Mouse (Mus musculus) ES-Bruce4 (cell line): ENCODE results near the gene Agtrap. TPM values are rescaled to one million over a fixed set of nuclear protein-coding genes. Genes with fewer than 3 reads are reported as not detected.
A peak's percentile ranks its signal among the peaks of the same experiment; 100 is the strongest.

Source experiments
- H3K27ac ChIP-seq: 2 replicates; pipeline ENCODE4 v1.5.1; 2012; ENCODE audit warnings: low read length, inconsistent platforms; ENCODE audit not compliant: insufficient read depth
- H3K27me3 ChIP-seq: 2 replicates; pipeline ENCODE4 v1.6.1; 2012; ENCODE audit warnings: mild to moderate bottlenecking, low read length, inconsistent platforms; ENCODE audit not compliant: control insufficient read depth, poor library complexity, insufficient read depth, severe bottlenecking
- H3K36me3 ChIP-seq: 2 replicates; pipeline ENCODE4 v1.6.1; 2012; ENCODE audit warnings: inconsistent platforms, mild to moderate bottlenecking, low read length, moderate library complexity; ENCODE audit not compliant: control insufficient read depth, poor library complexity, insufficient read depth, severe bottlenecking
- H3K4me1 ChIP-seq: one replicate; pipeline ENCODE4 v1.8.1; 2011; ENCODE audit warnings: low read length; ENCODE audit not compliant: control insufficient read depth, insufficient read depth
- H3K4me3 ChIP-seq: 2 replicates; pipeline ENCODE4 v1.5.1; 2011; ENCODE audit warnings: low read depth, mild to moderate bottlenecking, low read length
- H3K9ac ChIP-seq: 2 replicates; pipeline ENCODE4 v1.6.1; 2012; ENCODE audit warnings: low read depth, mild to moderate bottlenecking, inconsistent platforms; ENCODE audit not compliant: poor library complexity, severe bottlenecking
- H3K9me3 ChIP-seq: replicated peaks from 2 replicates; pipeline ENCODE4 v1.6.1; 2012; ENCODE audit warnings: mild to moderate bottlenecking, low read length, inconsistent platforms; ENCODE audit not compliant: control insufficient read depth, poor library complexity, insufficient read depth, severe bottlenecking
- CTCF ChIP-seq: IDR thresholded peaks from one replicate; pipeline ENCODE4 v1.8.1; 2011; ENCODE audit warnings: low read depth, low read length
- EP300 ChIP-seq: IDR thresholded peaks from 2 replicates; pipeline ENCODE4 v1.6.1; 2011; ENCODE audit warnings: low read depth, low read length; ENCODE audit not compliant: insufficient read depth
- POLR2A ChIP-seq: IDR thresholded peaks from one replicate; pipeline ENCODE4 v1.8.1; 2011; ENCODE audit warnings: low read length; ENCODE audit not compliant: insufficient read depth
- polyA plus RNA-seq: library from polyadenylated mRNA; stranded (reverse); fragments of >200 nt; gene quantifications from 2 replicates; pipeline ENCODE4 v1.2.4, GENCODE M21; 2011; ENCODE audit warnings: low read depth; ENCODE audit not compliant: missing spikeins, insufficient read depth, insufficient read length

The Agtrap gene
- polyA plus RNA-seq = 48.2 and 60.6 TPM in 2 replicates

- TF ChIP-seq EP300 (peak; percentile 80; the same call in 1 of the 2 replicates), CTCF (no peak), POLR2A (no peak)
- no peaks in the 10 kb centered on the region for H3K27me3 ChIP-seq
- peaks cover 3% of the 10 kb centered on the region; the same call in 1 of the 2 replicates for H3K36me3 ChIP-seq
- H3K4me1 ChIP-seq = peaks cover 2% of the 10 kb centered on the region
- H3K9me3 ChIP-seq = no peaks in the 10 kb centered on the region
- H3K9ac ChIP-seq = peak within 1 kb of the TSS; percentile 87
- peak within 1 kb of the TSS; percentile 98 for H3K4me3 ChIP-seq
- peak within 1 kb of the TSS; percentile 96 for H3K27ac ChIP-seq
These were observed at the start of gene Agtrap for GRCm38 (mm10) chr4:148087907-148088527. TSS of gene Agtrap (minus strand) at chr4:148088031.

- H3K27me3 ChIP-seq = no peaks in the 10 kb centered on the region
- no peak overlapping the region for H3K4me3 ChIP-seq
- H3K27ac ChIP-seq = no peak overlapping the region
- H3K9me3 ChIP-seq = no peaks in the 10 kb centered on the region
- no peak overlapping the region for H3K9ac ChIP-seq
- TF ChIP-seq EP300 = no peak
- TF ChIP-seq CTCF = no peak
- TF ChIP-seq POLR2A = no peak
- H3K36me3 ChIP-seq = no peaks in the 10 kb centered on the region
- no peaks in the 10 kb centered on the region for H3K4me1 ChIP-seq
These were observed 49.7 kb upstream of the Agtrap start for GRCm38 (mm10) chr4:148137503-148137902.

- Histone ChIP-seq H3K4me3 (no peak overlapping the region), H3K9ac (no peak overlapping the region), H3K27ac (no peak overlapping the region), H3K4me1 (no peaks in the 10 kb centered on the region), H3K27me3 (no peaks in the 10 kb centered on the region), H3K36me3 (no peaks in the 10 kb centered on the region), H3K9me3 (no peaks in the 10 kb centered on the region)
- TF ChIP-seq CTCF = no peak
- no peak for TF ChIP-seq EP300
- no peak for TF ChIP-seq POLR2A
These were observed 47.2 kb upstream of the Agtrap start for GRCm38 (mm10) chr4:148134988-148135387.

GRCm38 (mm10) chr4:148131497-148132081 is 43.8 kb upstream of the Agtrap start:
- TF ChIP-seq POLR2A = no peak
- no peak for TF ChIP-seq CTCF
- no peak for TF ChIP-seq EP300
- H3K27me3 ChIP-seq = no peaks in the 10 kb centered on the region
- H3K27ac ChIP-seq = no peak overlapping the region
- H3K4me3 ChIP-seq = peak overlapping the region; percentile 32
- H3K9me3 ChIP-seq = no peaks in the 10 kb centered on the region
- no peaks in the 10 kb centered on the region for H3K4me1 ChIP-seq
- peak overlapping the region; percentile 52 for H3K9ac ChIP-seq
- H3K36me3 ChIP-seq = no peaks in the 10 kb centered on the region

- TF ChIP-seq POLR2A (no peak), EP300 (no peak), CTCF (no peak)
- Histone ChIP-seq H3K9me3 (no peaks in the 10 kb centered on the region), H3K27ac (no peak within 1 kb of the TSS), H3K4me1 (no peaks in the 10 kb centered on the region), H3K4me3 (peak within 1 kb of the TSS; percentile 32), H3K27me3 (no peaks in the 10 kb centered on the region), H3K36me3 (no peaks in the 10 kb centered on the region), H3K9ac (peak within 1 kb of the TSS; percentile 52)
These were observed 43.0 kb upstream of the Agtrap start, which contains the start of gene Draxin for GRCm38 (mm10) chr4:148130561-148131413. TSS of gene Draxin (minus strand) at chr4:148130698.

- no peaks in the 10 kb centered on the region for H3K4me1 ChIP-seq
These were observed 42.3 kb upstream of the Agtrap start, which contains the start of gene Mad2l2 for GRCm38 (mm10) chr4:148130133-148130532. TSS of gene Mad2l2 (plus strand) at chr4:148130384.

More at GRCm38 (mm10) chr4:148130133-148130532, 42.3 kb upstream of the Agtrap start, which contains the start of gene Mad2l2:
- no peak for TF ChIP-seq EP300
- TF ChIP-seq CTCF = no peak
- no peak for TF ChIP-seq POLR2A
- Histone ChIP-seq H3K27me3 (no peaks in the 10 kb centered on the region), H3K9ac (peak within 1 kb of the TSS; percentile 52), H3K36me3 (no peaks in the 10 kb centered on the region), H3K9me3 (no peaks in the 10 kb centered on the region), H3K27ac (no peak within 1 kb of the TSS), H3K4me3 (peak within 1 kb of the TSS; percentile 32)
